Mouse (Mus musculus): ENCODE data around the gene Thap3. TPM values are rescaled to one million over a fixed set of nuclear protein-coding genes. Genes with fewer than 3 reads are reported as not detected.

Gene Thap3
- polyA plus RNA-seq, 1 experiment from 2014 or later: 17.4 TPM

- H3K27me3 ChIP-seq (ENCODE audit: control insufficient read depth, insufficient read depth, low read length): no peaks in the 10 kb centered on the region
- DNase-seq (ENCODE audit: low spot score): peak; percentile 20
- peaks cover 5% of the 10 kb centered on the region for H3K4me1 ChIP-seq (ENCODE audit: control insufficient read depth, insufficient read depth, low read length)
- no peak; the same call in 1 of the 2 replicates for ATAC-seq (ENCODE audit: insufficient read depth, low FRiP score, low TSS enrichment)
- H3K4me3 ChIP-seq (ENCODE audit: low read depth, low read length): no peak overlapping the region
- H3K4me2 ChIP-seq (ENCODE audit: low read depth): no peak overlapping the region
- H3K27ac ChIP-seq (ENCODE audit: low read depth, low read length): no peak overlapping the region
- H3K9me3 ChIP-seq (ENCODE audit: control insufficient read depth, low read length): no peaks in the 10 kb centered on the region
- H3K36me3 ChIP-seq (ENCODE audit: control insufficient read depth, insufficient read depth, low read length): peaks cover 4% of the 10 kb centered on the region
- WGBS: 36% methylated on average over 8 of the region's 9 CpGs
- H3K9ac ChIP-seq (ENCODE audit: low read length): no peak overlapping the region
Observed at GRCm38 (mm10) chr4:151983560-151983959, 5.2 kb downstream of the Thap3 start.

- WGBS: 66% methylated on average over 17 of the region's 17 CpGs
Observed at GRCm38 (mm10) chr4:151983043-151983442, 5.8 kb downstream of the Thap3 start.

GRCm38 (mm10) chr4:151981363-151981762, 7.4 kb downstream of the Thap3 start:
- ATAC-seq (ENCODE audit: insufficient read depth, low FRiP score, low TSS enrichment): peak; percentile 64

More at GRCm38 (mm10) chr4:151983043-151983442, 5.8 kb downstream of the Thap3 start:
- no peak overlapping the region for H3K27ac ChIP-seq (ENCODE audit: low read depth, low read length)
- no peaks in the 10 kb centered on the region for H3K27me3 ChIP-seq (ENCODE audit: control insufficient read depth, insufficient read depth, low read length)
- ATAC-seq (ENCODE audit: insufficient read depth, low FRiP score, low TSS enrichment) (no peak), DNase-seq (ENCODE audit: low spot score) (no peak)
- peaks cover 4% of the 10 kb centered on the region for H3K4me1 ChIP-seq (ENCODE audit: control insufficient read depth, insufficient read depth, low read length)
- no peak overlapping the region for H3K4me2 ChIP-seq (ENCODE audit: low read depth)
- peaks cover 4% of the 10 kb centered on the region for H3K36me3 ChIP-seq (ENCODE audit: control insufficient read depth, insufficient read depth, low read length)
- H3K4me3 ChIP-seq (ENCODE audit: low read depth, low read length): no peak overlapping the region
- H3K9ac ChIP-seq (ENCODE audit: low read length): no peak overlapping the region
- no peaks in the 10 kb centered on the region for H3K9me3 ChIP-seq (ENCODE audit: control insufficient read depth, low read length)

GRCm38 (mm10) chr4:151980699-151981098, 8.1 kb downstream of the Thap3 start:
- no peak for ATAC-seq (ENCODE audit: insufficient read depth, low FRiP score, low TSS enrichment)
- peaks cover 4% of the 10 kb centered on the region for H3K36me3 ChIP-seq (ENCODE audit: control insufficient read depth, insufficient read depth, low read length)
- no peaks in the 10 kb centered on the region for H3K27me3 ChIP-seq (ENCODE audit: control insufficient read depth, insufficient read depth, low read length)
- no peaks in the 10 kb centered on the region; the same call in 1 of the 2 replicates for H3K4me1 ChIP-seq (ENCODE audit: control insufficient read depth, insufficient read depth, low read length)
- H3K9me3 ChIP-seq (ENCODE audit: control insufficient read depth, low read length): no peaks in the 10 kb centered on the region
- H3K27ac ChIP-seq (ENCODE audit: low read depth, low read length): no peak overlapping the region
- no peak overlapping the region for H3K4me2 ChIP-seq (ENCODE audit: low read depth)
- H3K4me3 ChIP-seq (ENCODE audit: low read depth, low read length): no peak overlapping the region
- DNase-seq (ENCODE audit: low spot score): no peak
- WGBS: 86% methylated on average over 8 of the region's 8 CpGs
- H3K9ac ChIP-seq (ENCODE audit: low read length): no peak overlapping the region

More at GRCm38 (mm10) chr4:151981363-151981762, 7.4 kb downstream of the Thap3 start:
- no peaks in the 10 kb centered on the region for H3K9me3 ChIP-seq (ENCODE audit: control insufficient read depth, low read length)
- no peak overlapping the region for H3K9ac ChIP-seq (ENCODE audit: low read length)
- peaks cover 4% of the 10 kb centered on the region for H3K36me3 ChIP-seq (ENCODE audit: control insufficient read depth, insufficient read depth, low read length)
- peak; percentile 83 for DNase-seq (ENCODE audit: low spot score)
- H3K27me3 ChIP-seq (ENCODE audit: control insufficient read depth, insufficient read depth, low read length): no peaks in the 10 kb centered on the region
- H3K4me3 ChIP-seq (ENCODE audit: low read depth, low read length): no peak overlapping the region
- 19% methylated on average over 5 of the region's 5 CpGs for WGBS
- no peak overlapping the region for H3K4me2 ChIP-seq (ENCODE audit: low read depth)
- H3K27ac ChIP-seq (ENCODE audit: low read depth, low read length): no peak overlapping the region
- H3K4me1 ChIP-seq (ENCODE audit: control insufficient read depth, insufficient read depth, low read length): no peaks in the 10 kb centered on the region; the same call in 1 of the 2 replicates

GRCm38 (mm10) chr4:151977748-151978147, 11.0 kb downstream of the Thap3 start:
- no peaks in the 10 kb centered on the region for H3K4me1 ChIP-seq (ENCODE audit: control insufficient read depth, insufficient read depth, low read length)
- H3K4me2 ChIP-seq (ENCODE audit: low read depth): no peak overlapping the region
- no peak overlapping the region for H3K27ac ChIP-seq (ENCODE audit: low read depth, low read length)
- H3K27me3 ChIP-seq (ENCODE audit: control insufficient read depth, insufficient read depth, low read length): no peaks in the 10 kb centered on the region
- H3K36me3 ChIP-seq (ENCODE audit: control insufficient read depth, insufficient read depth, low read length): peaks cover 27% of the 10 kb centered on the region
- DNase-seq (ENCODE audit: low spot score) (peak; percentile 87), ATAC-seq (ENCODE audit: insufficient read depth, low FRiP score, low TSS enrichment) (no peak)
- H3K9ac ChIP-seq (ENCODE audit: low read length): no peak overlapping the region
- 41% methylated on average over 10 of the region's 10 CpGs for WGBS
- no peaks in the 10 kb centered on the region for H3K9me3 ChIP-seq (ENCODE audit: control insufficient read depth, low read length)
- H3K4me3 ChIP-seq (ENCODE audit: low read depth, low read length): no peak overlapping the region

- Histone ChIP-seq H3K4me2 (ENCODE audit: low read depth) (no peak overlapping the region), H3K9ac (ENCODE audit: low read length) (no peak overlapping the region), H3K27ac (ENCODE audit: low read depth, low read length) (no peak overlapping the region), H3K9me3 (ENCODE audit: control insufficient read depth, low read length) (no peaks in the 10 kb centered on the region), H3K4me1 (ENCODE audit: control insufficient read depth, insufficient read depth, low read length) (no peaks in the 10 kb centered on the region), H3K36me3 (ENCODE audit: control insufficient read depth, insufficient read depth, low read length) (peaks cover 29% of the 10 kb centered on the region), H3K27me3 (ENCODE audit: control insufficient read depth, insufficient read depth, low read length) (no peaks in the 10 kb centered on the region), H3K4me3 (ENCODE audit: low read depth, low read length) (no peak overlapping the region)
- ATAC-seq (ENCODE audit: insufficient read depth, low FRiP score, low TSS enrichment) (no peak), DNase-seq (ENCODE audit: low spot score) (no peak)
- WGBS: 87% methylated on average over 3 of the region's 3 CpGs
Observed at GRCm38 (mm10) chr4:151975441-151975840, 13.4 kb downstream of the Thap3 start.

- Histone ChIP-seq H3K27ac (ENCODE audit: low read depth, low read length) (no peak overlapping the region), H3K9ac (ENCODE audit: low read length) (no peak overlapping the region), H3K36me3 (ENCODE audit: control insufficient read depth, insufficient read depth, low read length) (peaks cover 29% of the 10 kb centered on the region), H3K4me2 (ENCODE audit: low read depth) (no peak overlapping the region), H3K27me3 (ENCODE audit: control insufficient read depth, insufficient read depth, low read length) (no peaks in the 10 kb centered on the region), H3K4me1 (ENCODE audit: control insufficient read depth, insufficient read depth, low read length) (no peaks in the 10 kb centered on the region), H3K9me3 (ENCODE audit: control insufficient read depth, low read length) (no peaks in the 10 kb centered on the region), H3K4me3 (ENCODE audit: low read depth, low read length) (no peak overlapping the region)
- no peak for DNase-seq (ENCODE audit: low spot score)
- no peak for ATAC-seq (ENCODE audit: insufficient read depth, low FRiP score, low TSS enrichment)
- 77% methylated on average over 10 of the region's 10 CpGs for WGBS
Observed at GRCm38 (mm10) chr4:151972221-151972967, 16.4 kb downstream of the Thap3 start.

- Histone ChIP-seq H3K4me1 (ENCODE audit: control insufficient read depth, insufficient read depth, low read length) (no peaks in the 10 kb centered on the region), H3K4me3 (ENCODE audit: low read depth, low read length) (no peak overlapping the region), H3K9ac (ENCODE audit: low read length) (no peak overlapping the region), H3K27me3 (ENCODE audit: control insufficient read depth, insufficient read depth, low read length) (no peaks in the 10 kb centered on the region), H3K27ac (ENCODE audit: low read depth, low read length) (no peak overlapping the region), H3K36me3 (ENCODE audit: control insufficient read depth, insufficient read depth, low read length) (peaks cover 27% of the 10 kb centered on the region), H3K4me2 (ENCODE audit: low read depth) (no peak overlapping the region), H3K9me3 (ENCODE audit: control insufficient read depth, low read length) (no peaks in the 10 kb centered on the region)
- ATAC-seq (ENCODE audit: insufficient read depth, low FRiP score, low TSS enrichment) (no peak), DNase-seq (ENCODE audit: low spot score) (no peak)
- WGBS: 89% methylated on average over 26 of the region's 26 CpGs
Observed at GRCm38 (mm10) chr4:151968204-151968921, 20.4 kb downstream of the Thap3 start.

Data from neural tube, embryonic 11.5 days (tissue).